Mouse (Mus musculus) small intestine, adult 2 months (tissue): ENCODE measurements at regions not wholly inside any gene's neighbourhood (a gene's known extent, or its start where the extent isn't known, plus 50 kb on each side); places are given as distances from the start of the nearest gene placed in this dataset.

Source experiments
- H3K27ac ChIP-seq: fragments of 200-500 bp; 2 replicates; pipeline ENCODE4 v1.5.1; 2012; ENCODE audit warnings: low read depth, low read length, control low read depth, inconsistent platforms; ENCODE audit not compliant: insufficient read depth
- H3K27me3 ChIP-seq: fragments of 200-500 bp; 2 replicates; pipeline ENCODE4 v1.6.1; 2012; ENCODE audit warnings: mild to moderate bottlenecking, moderate library complexity, low read length, inconsistent platforms; ENCODE audit not compliant: control insufficient read depth, insufficient read depth
- H3K36me3 ChIP-seq: fragments of 200-500 bp; 2 replicates; pipeline ENCODE4 v1.6.1; 2012; ENCODE audit warnings: mild to moderate bottlenecking, low read length, control low read depth, inconsistent platforms; ENCODE audit not compliant: control insufficient read depth, insufficient read depth
- H3K4me1 ChIP-seq: fragments of 200-500 bp; 2 replicates; pipeline ENCODE4 v1.6.1; 2012; ENCODE audit warnings: low read length, inconsistent platforms, mixed read lengths; ENCODE audit not compliant: control insufficient read depth, insufficient read depth, insufficient read length
- H3K4me3 ChIP-seq: fragments of 200-500 bp; 2 replicates; pipeline ENCODE4 v1.5.1; 2012; ENCODE audit warnings: low read depth, mild to moderate bottlenecking, control low read depth, inconsistent platforms, low read length, moderate library complexity
- CTCF ChIP-seq: fragments of 200-500 bp; IDR thresholded peaks from 2 replicates; pipeline ENCODE4 v1.5.1; 2012; ENCODE audit warnings: low read depth, mild to moderate bottlenecking, control low read depth, inconsistent platforms, low read length, moderate library complexity, mixed read lengths; ENCODE audit not compliant: insufficient replicate concordance, insufficient read length; ENCODE audit errors: extremely low read depth
- POLR2A ChIP-seq: fragments of 200-500 bp; IDR thresholded peaks from 2 replicates; pipeline ENCODE4 v1.6.1; 2012; ENCODE audit warnings: low read depth, mild to moderate bottlenecking, control low read depth, inconsistent platforms, low read length, moderate library complexity
- WGBS: fragments of 180-500 bp; shearing (Covaris S2); methylation state at CpG from one replicate; pipeline ENCODE4 v1.1.7; 2018; 5-methylcytosine and 5-hydroxymethylcytosine counted together

DNA sequence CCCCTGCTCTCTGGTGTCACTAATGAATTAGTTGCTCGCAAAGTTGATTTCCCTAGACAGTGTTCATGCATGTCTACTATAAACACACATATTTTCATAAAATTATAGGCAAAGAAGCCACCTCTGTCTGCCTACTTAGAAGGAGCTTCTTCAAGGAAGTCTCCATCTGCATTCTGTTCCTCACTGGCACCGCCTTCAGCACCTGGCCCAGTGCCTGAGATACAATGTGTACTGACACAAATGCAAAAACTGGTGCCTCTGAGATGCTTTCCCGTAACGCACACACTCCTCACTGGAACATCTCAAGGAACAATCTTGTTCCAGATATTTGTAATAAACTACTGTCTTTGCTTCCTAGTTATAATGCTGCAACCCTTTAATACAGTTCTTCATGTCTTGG lies 170.8 kb upstream of the Zfp462 start:
- no peaks in the 10 kb centered on the region for H3K27me3 ChIP-seq
- no peak overlapping the region for H3K4me3 ChIP-seq
- WGBS, result 90% methylated on average over 4 of the region's 4 CpGs
- H3K36me3 ChIP-seq, result no peaks in the 10 kb centered on the region
- no peak overlapping the region for H3K27ac ChIP-seq
- no peaks in the 10 kb centered on the region for H3K4me1 ChIP-seq
- TF ChIP-seq CTCF (no peak), POLR2A (no peak)

DNA sequence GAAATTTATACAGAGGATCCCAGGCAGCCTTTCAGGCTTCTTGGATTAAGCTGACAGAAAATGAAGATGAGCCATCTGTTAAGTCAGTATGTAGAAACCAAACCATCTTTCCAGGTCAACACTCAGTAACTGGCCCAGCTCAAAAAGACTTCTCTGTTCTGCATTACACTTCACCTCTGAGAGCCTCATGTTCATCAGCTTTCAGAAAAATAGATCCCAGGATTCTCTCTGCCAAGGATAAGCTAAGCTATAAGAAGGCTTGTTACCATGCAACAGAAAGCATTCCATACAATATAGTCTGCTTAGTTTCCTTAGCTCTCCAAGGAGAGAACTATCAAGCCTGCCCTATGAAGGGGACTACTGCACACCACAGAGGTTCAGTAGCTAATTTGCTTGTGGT lies 170.1 kb upstream of the Zfp462 start:
- H3K4me3 ChIP-seq, result no peak overlapping the region
- H3K4me1 ChIP-seq, result no peaks in the 10 kb centered on the region
- H3K27ac ChIP-seq, result no peak overlapping the region
- TF ChIP-seq CTCF, result no peak
- TF ChIP-seq POLR2A, result no peak
- H3K36me3 ChIP-seq, result no peaks in the 10 kb centered on the region
- no peaks in the 10 kb centered on the region for H3K27me3 ChIP-seq

DNA sequence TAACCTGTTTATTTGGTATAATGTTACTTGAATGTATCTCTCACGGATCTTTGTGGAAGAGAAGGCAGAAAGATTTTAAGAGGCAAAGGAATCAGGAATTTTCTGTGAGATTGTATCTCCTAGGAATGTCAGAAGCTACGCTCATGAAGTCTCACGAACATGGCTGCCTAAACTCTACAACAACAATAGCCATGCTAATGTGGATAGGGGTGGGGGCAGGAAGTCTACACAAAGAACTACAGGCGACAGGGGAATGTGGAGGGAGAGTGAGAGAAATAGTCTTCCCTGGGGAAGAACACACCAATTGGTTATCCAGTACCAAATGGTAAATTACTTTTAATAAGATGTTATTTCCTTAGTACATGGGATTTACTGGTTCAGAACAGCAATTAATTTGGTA lies 164.3 kb upstream of the Zfp462 start:
- Histone ChIP-seq H3K4me3 (no peak overlapping the region), H3K27me3 (no peaks in the 10 kb centered on the region), H3K4me1 (no peaks in the 10 kb centered on the region), H3K27ac (no peak overlapping the region), H3K36me3 (no peaks in the 10 kb centered on the region)
- 67% methylated on average over 4 of the region's 4 CpGs for WGBS
- TF ChIP-seq POLR2A, result no peak
- TF ChIP-seq CTCF, result no peak

DNA sequence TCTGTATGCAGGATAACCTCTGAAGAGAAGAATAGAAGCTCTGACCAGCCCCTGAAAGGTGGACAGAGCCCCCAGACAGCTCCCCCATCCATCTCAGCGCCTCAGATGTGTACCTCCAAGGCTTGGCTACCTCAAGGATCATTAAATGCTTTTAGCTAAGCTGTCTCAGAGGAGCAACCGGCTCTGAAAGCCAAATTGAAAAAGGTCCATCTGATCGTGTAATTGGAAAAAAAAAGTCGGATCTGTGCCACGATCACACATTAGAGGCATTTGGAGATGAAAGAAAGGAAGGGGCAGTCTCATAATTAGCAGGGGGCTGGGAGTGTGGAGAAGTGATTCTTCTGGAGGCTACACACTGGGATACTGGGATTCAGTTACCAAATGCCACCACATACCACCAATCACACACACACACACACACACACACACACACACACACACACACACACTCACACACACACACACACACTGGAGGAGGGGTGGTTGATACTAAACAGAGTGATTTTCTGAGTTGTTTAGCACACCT lies 153.6 kb upstream of the Zfp462 start:
- WGBS, result 72% methylated on average over 5 of the region's 5 CpGs
- Histone ChIP-seq H3K4me3 (no peak overlapping the region), H3K27ac (no peak overlapping the region), H3K36me3 (no peaks in the 10 kb centered on the region), H3K27me3 (no peaks in the 10 kb centered on the region), H3K4me1 (no peaks in the 10 kb centered on the region)
- TF ChIP-seq CTCF (no peak), POLR2A (no peak)

DNA sequence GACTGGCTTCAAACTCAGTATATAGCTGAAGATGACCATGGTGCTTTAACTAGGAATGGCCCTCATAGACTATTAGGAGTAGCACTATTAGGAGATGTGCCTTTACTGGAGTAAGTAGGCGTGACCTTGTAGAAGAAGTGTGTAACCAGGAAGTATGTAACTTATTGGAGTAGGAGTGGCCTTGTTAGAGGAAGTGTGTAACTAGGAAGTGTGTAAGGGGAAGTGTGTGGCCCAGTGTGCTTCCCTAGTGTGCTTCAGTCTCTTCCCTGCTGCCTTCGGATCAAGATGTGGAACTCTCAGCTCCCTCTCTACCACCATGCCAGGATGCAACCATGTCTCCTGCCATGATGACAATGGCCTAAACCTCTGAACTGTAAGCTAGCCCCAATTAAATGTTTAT lies 151.0 kb upstream of the Zfp462 start:
- H3K4me1 ChIP-seq, result no peaks in the 10 kb centered on the region
- H3K36me3 ChIP-seq, result no peaks in the 10 kb centered on the region
- 86% methylated on average over 2 of the region's 2 CpGs for WGBS
- no peak overlapping the region for H3K27ac ChIP-seq
- H3K4me3 ChIP-seq, result no peak overlapping the region
- TF ChIP-seq CTCF (no peak), POLR2A (no peak)
- H3K27me3 ChIP-seq, result no peaks in the 10 kb centered on the region

DNA sequence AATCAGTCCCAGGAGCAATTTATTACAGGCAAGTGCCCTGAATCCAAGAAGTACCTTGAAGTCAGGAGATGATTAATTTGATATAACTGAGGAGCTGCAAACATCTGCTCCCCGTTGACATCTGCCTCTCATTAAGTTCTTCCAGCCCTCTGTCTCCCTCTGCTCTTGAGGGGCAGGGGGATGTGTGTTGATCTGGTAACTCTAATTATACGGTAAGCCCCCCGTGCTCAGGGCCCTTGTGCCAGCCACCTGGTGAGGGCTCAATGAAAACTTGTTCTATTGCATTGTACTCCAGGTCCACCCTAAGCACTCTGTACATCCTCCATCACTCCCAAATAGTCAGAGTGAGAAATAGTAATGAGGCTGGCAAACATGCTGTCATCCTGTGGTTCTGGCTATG lies 149.6 kb upstream of the Zfp462 start:
- TF ChIP-seq CTCF (no peak), POLR2A (no peak)
- Histone ChIP-seq H3K4me1 (no peaks in the 10 kb centered on the region), H3K27me3 (no peaks in the 10 kb centered on the region), H3K36me3 (no peaks in the 10 kb centered on the region), H3K4me3 (no peak overlapping the region), H3K27ac (no peak overlapping the region)
- WGBS, result 74% methylated on average over 3 of the region's 3 CpGs

DNA sequence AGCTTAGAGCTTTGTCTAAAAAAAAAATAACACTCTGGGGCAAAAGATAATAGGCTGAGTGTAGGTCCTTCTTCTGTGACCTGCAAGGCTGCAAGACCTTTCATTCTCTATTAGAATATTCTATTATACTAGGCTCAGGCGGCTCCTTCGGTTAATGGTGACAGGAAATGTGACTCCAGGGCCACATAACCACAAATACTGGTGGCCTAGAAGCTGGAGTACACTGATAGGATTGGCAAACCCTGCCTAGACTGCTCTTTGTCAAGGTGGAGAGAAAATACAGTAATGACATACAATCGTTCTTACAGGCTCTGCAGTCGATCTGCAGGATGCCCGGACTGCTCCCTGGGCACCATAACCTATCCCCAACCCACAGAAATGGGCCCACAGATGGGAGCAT lies 146.3 kb upstream of the Zfp462 start:
- no peak overlapping the region for H3K4me3 ChIP-seq
- 84% methylated on average over 5 of the region's 5 CpGs for WGBS
- no peak for TF ChIP-seq CTCF

DNA sequence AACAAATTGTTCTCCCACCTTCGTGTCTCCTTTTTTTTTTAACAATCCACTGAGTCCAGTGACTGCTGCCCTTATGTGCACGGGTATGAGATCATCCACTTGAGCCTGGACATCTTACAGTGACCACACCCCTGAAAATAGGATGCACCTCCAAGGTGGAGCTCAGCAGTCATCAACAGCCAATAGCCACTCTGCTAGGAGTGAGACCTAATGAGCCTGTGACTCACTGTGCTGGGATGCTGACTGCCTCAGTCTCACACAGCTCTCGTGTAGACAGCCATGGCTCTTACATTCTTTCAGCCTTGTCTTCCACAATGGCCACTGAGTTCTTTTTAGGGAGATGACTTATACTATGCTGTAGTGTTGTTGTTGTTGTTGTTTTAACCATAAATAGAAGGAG lies 133.7 kb upstream of the Zfp462 start:
- no peak overlapping the region for H3K4me3 ChIP-seq
- H3K27me3 ChIP-seq, result no peaks in the 10 kb centered on the region
- WGBS, result 53% methylated on average over 3 of the region's 3 CpGs
- no peaks in the 10 kb centered on the region for H3K4me1 ChIP-seq
- no peak for TF ChIP-seq POLR2A
- no peak for TF ChIP-seq CTCF
- no peak overlapping the region for H3K27ac ChIP-seq
- no peaks in the 10 kb centered on the region for H3K36me3 ChIP-seq

More for the DNA sequence above, 146.3 kb upstream of the Zfp462 start:
- Histone ChIP-seq H3K36me3 (no peaks in the 10 kb centered on the region), H3K4me1 (no peaks in the 10 kb centered on the region), H3K27ac (no peak overlapping the region), H3K27me3 (no peaks in the 10 kb centered on the region)
